10 mouse cellular contexts compared by ENCODE assay signal in the genomic region with DNA sequence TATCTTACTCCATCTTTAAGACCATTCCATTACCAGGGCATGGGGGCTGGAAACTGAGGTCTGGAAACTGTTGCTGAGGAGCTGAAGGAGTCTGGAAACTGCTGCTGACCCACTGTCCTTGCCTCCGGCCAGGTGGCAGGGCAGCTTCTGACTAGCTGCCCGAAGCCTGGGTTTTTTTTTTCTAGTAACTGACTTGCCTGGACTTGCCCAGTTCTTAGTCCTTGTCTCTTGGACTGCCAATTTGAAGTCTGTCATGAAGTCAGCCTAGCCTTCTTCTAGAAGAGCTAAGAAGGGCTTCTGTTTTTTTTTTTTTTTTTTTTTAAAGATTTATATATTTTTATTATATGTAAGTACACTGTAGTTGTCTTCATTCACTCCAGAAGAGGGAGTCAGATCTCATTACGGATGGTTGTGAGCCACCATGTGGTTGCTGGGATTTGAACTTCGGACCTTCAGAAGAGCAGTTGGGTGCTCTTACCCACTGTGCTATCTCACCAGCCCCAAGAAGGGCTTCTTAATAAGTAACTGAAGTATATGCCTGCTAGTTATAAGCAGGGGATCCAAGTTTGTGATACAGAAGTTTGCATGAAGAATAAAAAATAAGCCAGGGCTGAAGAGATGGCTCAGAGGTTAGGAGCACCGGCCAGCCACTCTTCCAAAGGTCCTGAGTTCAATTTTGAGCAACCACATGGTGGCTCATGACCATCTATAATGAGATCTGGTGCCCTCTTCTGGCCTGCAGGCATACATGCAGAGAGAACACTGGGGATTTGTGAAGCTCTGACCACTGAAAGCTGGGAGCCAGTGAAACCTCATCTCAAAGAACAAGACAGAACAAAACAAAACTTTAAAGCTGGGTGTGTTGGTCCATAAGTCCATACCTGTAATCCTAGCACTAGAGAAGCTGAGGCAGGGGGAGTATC. TPM values are rescaled to one million over a fixed set of nuclear protein-coding genes. Genes with fewer than 3 reads are reported as not detected.
DNase-seq lines count a peak whose midpoint lies in the region; ATAC-seq and TF ChIP-seq lines count a peak whose summit lies in the region.
"Had no signal": no experiment of that assay in that cellular context is flagged by ENCODE, and none has a peak within 500 bp of the region (broad histone marks: within the 10 kb centered on the region; RNA-seq: fewer than 3 reads in every experiment).

No protein-coding gene starts in this region.

- no peaks in the 10 kb centered on the region for H3K36me3 ChIP-seq in midbrain, postnatal 0 days (ENCODE audit: insufficient read depth, low read length)
- no peaks in the 10 kb centered on the region for H3K36me3 ChIP-seq in midbrain, embryonic 15.5 days (replicated peaks)

- DNase-seq in cerebellum, adult 9-10 months = peak; percentile 74
- DNase-seq in cerebellum, adult 11 months = no peak
- DNase-seq in midbrain, postnatal 0 days (ENCODE audit: low spot score) = peak; percentile 15
- peak; percentile 27 for DNase-seq in brain, embryonic 14.5 days (ENCODE audit: low read depth)
- peak; percentile 52 to 58 for DNase-seq in kidney, postnatal 25 days
- peak; percentile 45 for DNase-seq in thymus, postnatal 4 days
- DNase-seq in urinary bladder, adult 18-20 months (ENCODE audit: low spot score in 2 of 2) = no peak

- no peaks in the 10 kb centered on the region for H3K4me1 ChIP-seq in midbrain, postnatal 0 days (ENCODE audit: insufficient read depth, low read length)
- H3K4me1 ChIP-seq in midbrain, embryonic 15.5 days = peaks cover 16% of the 10 kb centered on the region

- ATAC-seq in midbrain, postnatal 0 days (ENCODE audit: low FRiP score) = no peak
- ATAC-seq in midbrain, embryonic 15.5 days (replicated peaks) = no peak

- WGBS in midbrain, postnatal 0 days = 64% methylated on average over 5 of the region's 5 CpGs
- 69% methylated on average over 5 of the region's 5 CpGs for WGBS in midbrain, embryonic 15.5 days

- no peak overlapping the region for H3K4me2 ChIP-seq in midbrain, postnatal 0 days (ENCODE audit: low read depth, low read length, poor library complexity, severe bottlenecking)
- no peak overlapping the region for H3K4me2 ChIP-seq in midbrain, embryonic 15.5 days

- no peaks in the 10 kb centered on the region for H3K27me3 ChIP-seq in midbrain, postnatal 0 days (ENCODE audit: insufficient read depth, low read length)
- no peaks in the 10 kb centered on the region for H3K27me3 ChIP-seq in midbrain, embryonic 15.5 days (replicated peaks)

- no peak overlapping the region for H3K4me3 ChIP-seq in midbrain, postnatal 0 days (ENCODE audit: low read depth, low read length)
- no peak overlapping the region for H3K4me3 ChIP-seq in midbrain, embryonic 15.5 days

- no peaks in the 10 kb centered on the region for H3K9me3 ChIP-seq in midbrain, postnatal 0 days (ENCODE audit: low read length)
- H3K9me3 ChIP-seq in midbrain, embryonic 15.5 days = no peaks in the 10 kb centered on the region

- TF ChIP-seq CTCF in midbrain, postnatal 0 days (IDR thresholded peaks at IDR 0.05) = peak; percentile 72
- peak; percentile 62; the same call in 1 of the 2 replicates for TF ChIP-seq CTCF in brain, embryonic 14.5 days (IDR thresholded peaks at IDR 0.05; ENCODE audit: borderline replicate concordance, extremely low read depth, insufficient read depth, insufficient read length)

- no peak overlapping the region for H3K9ac ChIP-seq in midbrain, postnatal 0 days (replicated peaks; ENCODE audit: low read length, poor library complexity, severe bottlenecking)
- H3K9ac ChIP-seq in midbrain, embryonic 15.5 days = no peak overlapping the region

- TF ChIP-seq POLR2A in brain, embryonic 14.5 days (IDR thresholded peaks at IDR 0.05; ENCODE audit: borderline replicate concordance, extremely low read depth, insufficient read depth, insufficient read length, poor library complexity, severe bottlenecking) = no peak

- no peak overlapping the region for H3K27ac ChIP-seq in midbrain, postnatal 0 days (ENCODE audit: low read depth, low read length)
- H3K27ac ChIP-seq in midbrain, embryonic 15.5 days = no peak overlapping the region

RNA-seq across cellular contexts. Expression of a gene that starts 3.6 kb away (rescaled TPM):
- total RNA-seq in midbrain, postnatal 0 days (2014; rRNA removed) = 197 and 205 TPM in 2 replicates
- 160 and 168 TPM in 2 replicates for polyA plus RNA-seq in midbrain, postnatal 0 days (2015; fragmentation: Nextera tagmentation; extraction: Ambion mirVana)
- 165 and 167 TPM in 2 replicates for polyA plus RNA-seq in midbrain, embryonic 15.5 days (2015; fragmentation: Nextera tagmentation; extraction: Ambion mirVana)
- polyA plus RNA-seq in brain, embryonic 14.5 days (2012; rRNA removed) = 180 and 189 TPM in 2 replicates

RNA-seq across cellular contexts. Expression of a gene that starts 8.7 kb away (rescaled TPM):
- 53.5 and 57.5 TPM in 2 replicates for total RNA-seq in midbrain, postnatal 0 days (2014; rRNA removed)
- 44.5 and 45.5 TPM in 2 replicates for polyA plus RNA-seq in midbrain, postnatal 0 days (2015; fragmentation: Nextera tagmentation; extraction: Ambion mirVana)
- 61.0 and 64.3 TPM in 2 replicates for polyA plus RNA-seq in midbrain, embryonic 15.5 days (2015; fragmentation: Nextera tagmentation; extraction: Ambion mirVana)
- 60.9 and 85.5 TPM in 2 replicates for polyA plus RNA-seq in brain, embryonic 14.5 days (2012; rRNA removed)

RNA-seq across cellular contexts. Expression of a gene that starts 29.7 kb away (rescaled TPM):
- 3.3 and 3.9 TPM in 2 replicates for total RNA-seq in midbrain, postnatal 0 days (2014; rRNA removed)
- polyA plus RNA-seq in midbrain, postnatal 0 days (2015; fragmentation: Nextera tagmentation; extraction: Ambion mirVana) = 0.25 and 0.32 TPM in 2 replicates
- polyA plus RNA-seq in midbrain, embryonic 15.5 days (2015; fragmentation: Nextera tagmentation; extraction: Ambion mirVana) = not detected in 2 replicates
- polyA plus RNA-seq in brain, embryonic 14.5 days (2012; rRNA removed) = 0.13 and 0.19 TPM in 2 replicates
- total RNA-seq: layer of hippocampus, postnatal 25 days; neutrophil, adult 5-6 weeks had no signal

RNA-seq across cellular contexts. Expression of a gene that starts 37.3 kb away (rescaled TPM):
- 33.4 and 35.5 TPM in 2 replicates for total RNA-seq in midbrain, postnatal 0 days (2014; rRNA removed)
- polyA plus RNA-seq in midbrain, postnatal 0 days (2015; fragmentation: Nextera tagmentation; extraction: Ambion mirVana) = 8.9 and 10.3 TPM in 2 replicates
- 13.9 and 15.8 TPM in 2 replicates for polyA plus RNA-seq in midbrain, embryonic 15.5 days (2015; fragmentation: Nextera tagmentation; extraction: Ambion mirVana)
- polyA plus RNA-seq in brain, embryonic 14.5 days (2012; rRNA removed) = 22.8 and 35.7 TPM in 2 replicates

RNA-seq across cellular contexts. Expression of a gene that starts 43.1 kb away (rescaled TPM):
- 132 and 136 TPM in 2 replicates for total RNA-seq in midbrain, postnatal 0 days (2014; rRNA removed)
- polyA plus RNA-seq in midbrain, postnatal 0 days (2015; fragmentation: Nextera tagmentation; extraction: Ambion mirVana) = 135 and 144 TPM in 2 replicates
- 183 and 198 TPM in 2 replicates for polyA plus RNA-seq in midbrain, embryonic 15.5 days (2015; fragmentation: Nextera tagmentation; extraction: Ambion mirVana)
- 198 and 310 TPM in 2 replicates for polyA plus RNA-seq in brain, embryonic 14.5 days (2012; rRNA removed)

Comparison
In these comparisons a context has a peak if more than half of its experiments do, and no peak if none do; other contexts are left out.
1. DNase-seq: peak in cerebellum, adult 9-10 months (single experiment), midbrain, postnatal 0 days (single experiment), brain, embryonic 14.5 days (single experiment), kidney, postnatal 25 days (2 of 2) and thymus, postnatal 4 days (single experiment); none in cerebellum, adult 11 months (single experiment) and urinary bladder, adult 18-20 months (0 of 2).